Mouse (Mus musculus) embryonic facial prominence, embryonic 15.5 days (tissue): ENCODE data around the gene Gpr183. TPM values are rescaled to one million over a fixed set of nuclear protein-coding genes. Genes with fewer than 3 reads are reported as not detected.
A peak's percentile ranks its signal among the peaks of the same experiment; 100 is the strongest.

ENCODE experiments used
- ATAC-seq: fragments of 200-750 bp; cut with Nextera tagmentation; 2 replicates; pipeline ENCODE4 v1.8.0; 2017; ENCODE audit warnings: low read depth, moderate TSS enrichment; ENCODE audit not compliant: insufficient number of reproducible peaks, low FRiP score, low TSS enrichment
- H3K27ac ChIP-seq: fragments of 300-500 bp; sonication (generic); replicated peaks from 2 replicates; pipeline ENCODE4 v1.5.1; 2015; ENCODE audit warnings: mild to moderate bottlenecking, inconsistent platforms
- H3K27me3 ChIP-seq: fragments of 300-500 bp; sonication (generic); 2 replicates; pipeline ENCODE4 v1.6.1; 2015; ENCODE audit warnings: inconsistent platforms
- H3K36me3 ChIP-seq: fragments of 300-500 bp; sonication (generic); 2 replicates; pipeline ENCODE4 v1.6.1; 2015; ENCODE audit warnings: mild to moderate bottlenecking, inconsistent platforms
- H3K4me1 ChIP-seq: fragments of 300-500 bp; sonication (generic); 2 replicates; pipeline ENCODE4 v1.6.1; 2015; ENCODE audit warnings: inconsistent platforms
- H3K4me2 ChIP-seq: fragments of 300-500 bp; sonication (generic); replicated peaks from 2 replicates; pipeline ENCODE4 v1.6.1; 2015; ENCODE audit warnings: mild to moderate bottlenecking, inconsistent platforms
- H3K4me3 ChIP-seq: fragments of 300-500 bp; sonication (generic); replicated peaks from 2 replicates; pipeline ENCODE4 v1.5.1; 2015; ENCODE audit warnings: mild to moderate bottlenecking, inconsistent platforms
- H3K9ac ChIP-seq: fragments of 300-500 bp; sonication (generic); 2 replicates; pipeline ENCODE4 v1.6.1; 2015; ENCODE audit warnings: inconsistent platforms
- H3K9me3 ChIP-seq: fragments of 300-500 bp; sonication (generic); replicated peaks from 2 replicates; pipeline ENCODE4 v1.6.1; 2016; ENCODE audit warnings: inconsistent platforms
- whole genome bisulfite sequencing: fragments of 180-500 bp; shearing (Covaris S2); methylation state at CpG from one replicate; pipeline ENCODE4 v1.1.7; 2015; 5-methylcytosine and 5-hydroxymethylcytosine counted together
- polyA plus RNA-seq: library from polyadenylated mRNA; unstranded; fragments of >200 nt; fragmentation: Nextera tagmentation; extraction: Ambion mirVana; gene quantifications from 2 replicates; pipeline ENCODE4 v1.2.1, GENCODE M21; 2015

Gene Gpr183
- polyA plus RNA-seq, 1 experiment from 2014 or later, result 4.9 TPM

DNA sequence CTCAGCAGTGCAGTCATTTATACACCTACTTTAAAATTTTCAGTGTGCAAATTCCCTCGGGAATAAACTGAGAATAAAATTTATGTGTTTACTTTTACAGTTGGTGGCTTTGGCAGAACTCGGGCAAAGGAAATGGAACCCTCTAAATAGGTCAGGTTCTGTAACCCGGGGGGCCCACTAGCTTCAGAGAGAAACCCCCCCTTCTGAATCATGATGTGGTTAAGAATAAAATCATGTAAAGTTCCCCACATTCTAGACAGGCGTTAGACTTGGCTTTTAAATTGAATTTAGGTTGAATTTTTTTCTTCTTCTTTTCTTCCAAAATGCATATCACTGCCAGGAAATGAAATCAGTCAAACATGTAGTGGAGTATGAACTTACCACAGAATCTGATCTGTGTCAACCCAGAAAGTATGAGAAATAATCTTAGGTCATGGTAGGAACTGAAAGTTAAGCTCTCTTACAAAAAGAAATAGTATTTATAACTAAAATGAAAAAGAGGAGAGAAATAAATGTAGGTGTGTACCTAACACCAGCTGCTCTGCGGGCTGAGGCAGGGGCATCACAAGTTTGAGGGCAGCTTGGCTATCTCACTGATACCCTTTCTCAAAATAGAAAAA, 9.7 kb downstream of the Gpr183 start:
- Histone ChIP-seq H3K27me3 (no peaks in the 10 kb centered on the region), H3K27ac (no peak overlapping the region), H3K9ac (no peak overlapping the region), H3K9me3 (no peaks in the 10 kb centered on the region), H3K4me3 (no peak overlapping the region), H3K4me2 (no peak overlapping the region), H3K4me1 (no peaks in the 10 kb centered on the region), H3K36me3 (0 out of 2 replicates have a peak, but pooled peaks cover 7% of the 10 kb centered on the region)
- ATAC-seq, result no peak
- WGBS, result 71% methylated on average over 5 of the region's 5 CpGs

DNA sequence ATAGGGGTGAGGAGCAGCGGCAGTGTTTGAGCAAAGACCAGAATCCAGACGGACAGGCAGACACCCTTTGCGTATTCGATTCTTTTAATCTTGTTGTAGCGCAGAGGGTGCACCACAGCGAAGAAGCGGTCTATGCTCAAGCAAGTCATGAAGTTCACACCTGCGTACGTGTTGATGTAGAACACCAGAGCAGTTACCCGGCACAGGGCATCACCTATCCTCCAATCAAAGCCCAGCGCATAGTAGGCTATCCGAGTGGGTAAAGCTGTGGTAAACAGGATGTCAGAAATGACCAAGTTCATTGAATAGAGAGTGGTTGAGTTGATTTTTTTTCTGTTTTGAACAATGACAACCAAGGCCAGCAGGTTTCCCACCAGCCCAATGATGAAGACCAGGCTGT, 10.4 kb downstream of the Gpr183 start:
- 0 out of 2 replicates have a peak, but pooled peaks cover 7% of the 10 kb centered on the region for H3K36me3 ChIP-seq
- WGBS, result 96% methylated on average over 12 of the region's 12 CpGs
- H3K27me3 ChIP-seq, result no peaks in the 10 kb centered on the region
- H3K4me1 ChIP-seq, result no peaks in the 10 kb centered on the region
- no peak overlapping the region for H3K4me3 ChIP-seq
- no peak overlapping the region for H3K27ac ChIP-seq
- ATAC-seq, result no peak
- no peak overlapping the region for H3K9ac ChIP-seq
- H3K9me3 ChIP-seq, result no peaks in the 10 kb centered on the region
- H3K4me2 ChIP-seq, result no peak overlapping the region

- ATAC-seq, result no peak
- no peak overlapping the region for H3K27ac ChIP-seq
These were observed 10.9 kb downstream of the Gpr183 start for GRCm38 (mm10) chr14:121954129-121954528.

DNA sequence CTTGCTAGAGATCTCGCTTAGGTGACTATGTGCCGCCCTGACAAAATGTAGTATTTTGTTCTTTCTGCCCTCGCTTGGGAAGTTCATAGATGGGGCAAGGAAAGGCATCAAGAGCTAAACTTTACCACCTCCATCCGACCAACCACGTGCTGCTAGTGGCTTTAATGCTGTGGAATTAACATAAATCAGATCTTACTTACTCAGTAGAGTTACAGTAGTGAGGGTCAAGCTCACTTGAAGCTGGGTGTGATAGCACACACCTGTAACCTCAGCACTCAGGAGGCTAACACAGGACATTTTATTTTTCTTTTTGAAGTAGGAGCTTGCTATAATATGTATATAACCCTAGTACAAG, 13.0 kb downstream of the Gpr183 start:
- H3K27me3 ChIP-seq, result no peaks in the 10 kb centered on the region
- H3K4me1 ChIP-seq, result 0 out of 2 replicates have a peak, but pooled peaks cover 4% of the 10 kb centered on the region
- no peak overlapping the region for H3K27ac ChIP-seq
- H3K9me3 ChIP-seq, result no peaks in the 10 kb centered on the region
- no peak for ATAC-seq
- no peak overlapping the region for H3K4me2 ChIP-seq
- H3K9ac ChIP-seq, result no peak overlapping the region
- H3K4me3 ChIP-seq, result no peak overlapping the region
- 85% methylated on average over 5 of the region's 5 CpGs for WGBS
- H3K36me3 ChIP-seq, result 0 out of 2 replicates have a peak, but pooled peaks cover 7% of the 10 kb centered on the region

More at GRCm38 (mm10) chr14:121954129-121954528, 10.9 kb downstream of the Gpr183 start:
- Histone ChIP-seq H3K4me2 (no peak overlapping the region), H3K9me3 (no peaks in the 10 kb centered on the region), H3K27me3 (no peaks in the 10 kb centered on the region), H3K9ac (no peak overlapping the region), H3K36me3 (0 out of 2 replicates have a peak, but pooled peaks cover 7% of the 10 kb centered on the region), H3K4me3 (no peak overlapping the region), H3K4me1 (no peaks in the 10 kb centered on the region)
- WGBS, result 96% methylated on average over 11 of the region's 11 CpGs

- 0 out of 2 replicates have a peak, but pooled peaks cover 7% of the 10 kb centered on the region for H3K36me3 ChIP-seq
- no peak for ATAC-seq
- H3K27me3 ChIP-seq, result no peaks in the 10 kb centered on the region
- H3K4me1 ChIP-seq, result 0 out of 2 replicates have a peak, but pooled peaks cover 5% of the 10 kb centered on the region
- H3K4me2 ChIP-seq, result no peak overlapping the region
- H3K9me3 ChIP-seq, result no peaks in the 10 kb centered on the region
- no peak overlapping the region for H3K27ac ChIP-seq
- 65% methylated on average over 2 of the region's 2 CpGs for WGBS
- H3K4me3 ChIP-seq, result no peak overlapping the region
- H3K9ac ChIP-seq, result no peak overlapping the region
These were observed 13.5 kb downstream of the Gpr183 start for GRCm38 (mm10) chr14:121951399-121952045.

DNA sequence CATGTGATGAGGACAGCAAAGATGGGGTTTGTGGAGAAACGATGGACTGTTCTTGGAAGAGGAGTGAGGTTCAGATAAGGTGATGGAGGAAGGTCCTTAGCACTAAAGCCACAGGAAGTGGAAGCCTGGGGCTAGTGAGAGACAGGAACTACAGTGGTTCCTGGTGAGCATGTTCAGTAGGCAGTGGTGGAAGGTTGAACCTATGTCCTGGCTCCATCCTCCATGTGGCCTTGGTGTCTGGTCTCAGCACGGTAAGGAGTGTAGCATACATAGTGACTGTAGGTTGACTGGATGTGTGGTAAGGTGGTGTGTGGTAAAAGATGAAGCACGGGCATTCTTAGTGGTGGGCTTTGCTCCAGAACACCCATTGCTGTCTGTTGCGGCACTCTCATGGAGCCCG, 15.1 kb downstream of the Gpr183 start:
- Histone ChIP-seq H3K9me3 (no peaks in the 10 kb centered on the region), H3K27me3 (no peaks in the 10 kb centered on the region), H3K27ac (no peak overlapping the region), H3K4me2 (no peak overlapping the region), H3K36me3 (0 out of 2 replicates have a peak, but pooled peaks cover 7% of the 10 kb centered on the region), H3K9ac (no peak overlapping the region), H3K4me3 (no peak overlapping the region), H3K4me1 (0 out of 2 replicates have a peak, but pooled peaks cover 5% of the 10 kb centered on the region)
- no peak for ATAC-seq
- WGBS, result 86% methylated on average over 5 of the region's 5 CpGs

GRCm38 (mm10) chr14:121949436-121949835, 15.6 kb downstream of the Gpr183 start:
- H3K27ac ChIP-seq, result no peak overlapping the region
- 0 out of 2 replicates have a peak, but pooled peaks cover 5% of the 10 kb centered on the region for H3K36me3 ChIP-seq
- H3K27me3 ChIP-seq, result no peaks in the 10 kb centered on the region
- no peaks in the 10 kb centered on the region for H3K9me3 ChIP-seq
- 94% methylated on average over 3 of the region's 3 CpGs for WGBS
- H3K4me1 ChIP-seq, result 0 out of 2 replicates have a peak, but pooled peaks cover 5% of the 10 kb centered on the region
- H3K4me3 ChIP-seq, result no peak overlapping the region
- H3K4me2 ChIP-seq, result no peak overlapping the region
- ATAC-seq, result no peak
- no peak overlapping the region for H3K9ac ChIP-seq

- Histone ChIP-seq H3K9ac (no peak overlapping the region), H3K4me3 (no peak overlapping the region), H3K27me3 (no peaks in the 10 kb centered on the region), H3K4me2 (no peak overlapping the region), H3K27ac (no peak overlapping the region), H3K4me1 (0 out of 2 replicates have a peak, but pooled peaks cover 5% of the 10 kb centered on the region), H3K36me3 (no peaks in the 10 kb centered on the region), H3K9me3 (0 out of 2 replicates have a peak, but pooled peaks cover 1% of the 10 kb centered on the region)
- ATAC-seq, result no peak
- WGBS, result 77% methylated on average over 3 of the region's 3 CpGs
These were observed 17.0 kb downstream of the Gpr183 start for GRCm38 (mm10) chr14:121947966-121948365.

DNA sequence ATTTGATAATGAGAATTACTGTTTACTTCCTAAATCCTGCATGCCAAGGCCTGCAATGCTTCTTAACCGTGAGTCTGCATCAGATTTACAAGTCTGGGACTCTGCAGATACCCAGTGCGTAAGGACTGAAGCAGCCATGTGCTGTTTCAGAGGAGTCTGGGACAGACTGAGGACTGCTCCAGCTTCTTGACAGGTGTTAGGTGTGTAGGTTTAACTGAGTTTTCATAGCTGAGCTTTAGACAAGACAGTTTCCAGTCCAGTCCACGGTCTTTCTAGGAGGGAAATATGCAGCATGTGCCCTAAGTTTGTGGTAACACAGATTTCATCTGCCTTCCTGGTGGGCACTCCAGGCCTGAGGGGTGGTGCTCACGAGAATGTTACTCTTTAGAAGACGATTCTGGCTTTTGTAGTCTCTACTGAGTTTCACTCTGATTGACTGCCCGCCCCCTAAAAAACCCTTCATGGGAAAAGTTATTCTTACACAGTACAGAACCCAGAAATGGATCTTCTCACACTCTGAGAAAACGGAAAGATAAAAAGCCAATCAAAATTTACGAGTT, 17.7 kb downstream of the Gpr183 start:
- WGBS, result 54% methylated on average over 8 of the region's 8 CpGs
- ATAC-seq, result no peak
- Histone ChIP-seq H3K4me1 (0 out of 2 replicates have a peak, but pooled peaks cover 5% of the 10 kb centered on the region), H3K4me2 (no peak overlapping the region), H3K9ac (no peak overlapping the region), H3K9me3 (0 out of 2 replicates have a peak, but pooled peaks cover 3% of the 10 kb centered on the region), H3K4me3 (no peak overlapping the region), H3K27me3 (no peaks in the 10 kb centered on the region), H3K36me3 (no peaks in the 10 kb centered on the region), H3K27ac (0 out of 2 replicates have a peak overlapping the region, but pooled peaks have one; percentile 25)

- no peaks in the 10 kb centered on the region for H3K36me3 ChIP-seq
- no peaks in the 10 kb centered on the region for H3K27me3 ChIP-seq
- 42% methylated on average over 8 of the region's 8 CpGs for WGBS
- no peak overlapping the region for H3K4me3 ChIP-seq
- H3K27ac ChIP-seq, result 0 out of 2 replicates have a peak overlapping the region, but pooled peaks have one; percentile 17
- ATAC-seq, result no peak
- H3K4me1 ChIP-seq, result 0 out of 2 replicates have a peak, but pooled peaks cover 5% of the 10 kb centered on the region
- H3K9me3 ChIP-seq, result 0 out of 2 replicates have a peak, but pooled peaks cover 3% of the 10 kb centered on the region
- no peak overlapping the region; the same call in 1 of the 2 replicates for H3K9ac ChIP-seq
- no peak overlapping the region for H3K4me2 ChIP-seq
These were observed 18.3 kb downstream of the Gpr183 start for GRCm38 (mm10) chr14:121946728-121947127.

GRCm38 (mm10) chr14:121946131-121946530, 18.9 kb downstream of the Gpr183 start:
- no peak overlapping the region for H3K4me2 ChIP-seq
- H3K27ac ChIP-seq, result no peak overlapping the region
- 72% methylated on average over 5 of the region's 5 CpGs for WGBS
- no peak overlapping the region for H3K4me3 ChIP-seq
- H3K36me3 ChIP-seq, result no peaks in the 10 kb centered on the region
- no peak overlapping the region for H3K9ac ChIP-seq
- no peak for ATAC-seq
- no peaks in the 10 kb centered on the region for H3K27me3 ChIP-seq
- H3K4me1 ChIP-seq, result 0 out of 2 replicates have a peak, but pooled peaks cover 5% of the 10 kb centered on the region
- H3K9me3 ChIP-seq, result 0 out of 2 replicates have a peak, but pooled peaks cover 3% of the 10 kb centered on the region
